Mouse (Mus musculus) MEL-GATA-1-ER (cell line): ENCODE measurements around the gene Ift20.
A peak's percentile ranks its signal among the peaks of the same experiment; 100 is the strongest.
"Not testable (repeated sequence)": the region's sequence is repeated elsewhere in the genome, so short reads cannot be mapped to it uniquely, and the experiment has no call there.

Experiments used
- DNase-seq: peaks from one replicate; pipeline ENCODE4 v3.0.0-alpha.2; 2012; ENCODE audit warnings: low read depth; ENCODE audit errors: extremely low read depth

The Ift20 gene

GRCm38 (mm10) chr11:78560447-78560846 lies 24.3 kb downstream of the Ift20 start:
- DNase-seq: peak; percentile 54

- peak; percentile 59 for DNase-seq
Observed at GRCm38 (mm10) chr11:78566775-78567174, 30.6 kb downstream of the Ift20 start.

DNA sequence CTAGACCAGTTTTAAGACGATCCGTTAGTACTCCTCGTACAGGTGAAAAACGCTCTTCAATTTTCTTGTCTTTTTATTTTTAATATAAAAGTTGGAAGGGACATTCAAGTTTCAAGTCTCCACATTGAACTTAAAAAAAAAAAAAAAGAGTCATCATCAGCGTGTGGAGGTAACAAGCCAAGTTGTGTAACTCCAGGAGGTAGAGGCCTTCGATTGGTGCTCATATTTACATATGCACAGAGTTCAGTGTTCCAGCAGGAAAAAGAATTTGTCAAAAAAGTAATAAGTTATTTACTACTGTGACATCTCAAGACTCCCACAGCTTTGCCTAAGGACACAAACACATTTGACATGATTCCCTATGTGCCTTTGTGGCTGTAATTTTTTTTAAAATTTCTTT lies 31.5 kb downstream of the Ift20 start:
- DNase-seq: no peak

DNA sequence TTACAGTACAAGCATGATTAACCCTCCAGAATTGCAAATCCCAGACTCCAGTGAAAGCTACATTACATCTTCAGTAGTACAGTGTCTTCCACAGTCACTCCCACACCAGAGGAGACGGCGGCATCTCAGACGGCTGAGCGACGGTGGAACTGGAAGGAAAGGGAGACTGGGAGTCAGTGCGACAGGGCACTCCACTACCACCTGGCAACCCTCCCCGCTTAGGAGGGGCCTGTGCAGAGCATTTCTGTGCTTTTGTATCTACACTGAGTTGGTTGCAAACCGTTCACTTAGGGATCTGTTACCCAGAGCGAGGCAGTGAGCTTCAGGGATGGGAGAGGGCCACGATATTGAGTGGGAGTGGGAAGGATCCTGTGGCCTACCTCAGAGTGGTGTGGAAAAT lies 32.7 kb downstream of the Ift20 start:
- no peak for DNase-seq

DNA sequence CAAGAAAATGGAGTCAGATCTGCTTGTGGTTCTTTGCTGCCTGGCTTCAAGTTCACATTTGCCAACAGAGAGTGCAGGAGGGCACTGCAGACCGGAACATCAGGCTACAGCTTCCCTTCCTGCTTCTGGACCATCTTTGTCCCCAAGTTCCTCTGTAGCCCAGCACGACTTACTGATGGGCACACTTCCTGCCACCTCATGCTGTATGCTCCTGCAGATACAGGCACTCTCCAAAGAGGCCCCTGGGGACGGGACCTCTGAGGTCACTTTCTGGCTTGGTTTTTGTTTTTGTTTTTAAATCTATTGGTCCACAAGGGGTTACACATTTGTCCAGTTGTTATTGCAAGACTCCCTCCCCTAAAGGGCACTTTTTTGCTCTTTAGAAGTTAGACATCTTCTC lies 33.6 kb downstream of the Ift20 start:
- DNase-seq: no peak

DNA sequence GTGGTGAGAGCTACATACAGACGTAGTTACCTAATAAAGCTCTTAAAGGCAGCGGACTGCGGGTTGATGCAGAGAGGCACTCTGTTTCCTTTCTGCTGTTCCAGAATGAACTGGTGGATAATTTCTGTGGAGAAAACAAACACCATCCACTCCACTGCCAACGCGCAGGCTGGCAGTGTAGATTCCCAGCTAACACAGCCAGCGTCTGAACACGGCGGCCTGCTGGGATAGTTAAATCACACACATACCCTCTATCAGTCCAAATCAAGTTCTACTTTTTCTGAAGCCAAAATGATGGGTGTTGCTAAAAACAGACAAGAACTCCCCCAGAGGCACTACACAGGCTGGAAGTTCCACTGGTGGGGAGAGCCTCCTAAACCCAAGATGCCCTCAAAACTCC lies 35.3 kb downstream of the Ift20 start:
- no peak for DNase-seq

DNA sequence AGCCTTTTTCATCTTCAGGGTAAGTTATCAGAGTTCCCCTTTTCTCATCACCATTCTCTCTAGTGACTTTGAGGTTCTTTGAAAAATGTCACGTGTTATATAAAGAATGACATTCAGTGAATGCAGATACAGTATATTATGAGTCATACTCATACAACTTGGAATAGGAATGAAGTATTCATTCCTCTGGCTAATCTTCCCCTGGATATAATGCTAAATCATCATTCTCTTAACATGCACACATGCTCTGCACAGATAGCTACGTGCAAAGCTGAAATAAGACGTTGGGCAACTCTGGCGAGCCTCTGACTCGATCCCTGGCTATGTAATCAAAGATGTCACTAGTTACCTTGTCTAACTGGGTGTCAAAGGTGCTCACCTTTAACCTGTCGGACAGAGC lies 35.7 kb downstream of the Ift20 start:
- DNase-seq: peak; percentile 68

GRCm38 (mm10) chr11:78574031-78574430 lies 37.9 kb downstream of the Ift20 start:
- not testable (repeated sequence) for DNase-seq

GRCm38 (mm10) chr11:78574536-78574935 lies 38.4 kb downstream of the Ift20 start:
- no peak for DNase-seq

- DNase-seq: no peak
Observed at GRCm38 (mm10) chr11:78574975-78575374, 38.8 kb downstream of the Ift20 start.

GRCm38 (mm10) chr11:78582848-78583247 lies 46.7 kb downstream of the Ift20 start:
- DNase-seq: no peak

DNA sequence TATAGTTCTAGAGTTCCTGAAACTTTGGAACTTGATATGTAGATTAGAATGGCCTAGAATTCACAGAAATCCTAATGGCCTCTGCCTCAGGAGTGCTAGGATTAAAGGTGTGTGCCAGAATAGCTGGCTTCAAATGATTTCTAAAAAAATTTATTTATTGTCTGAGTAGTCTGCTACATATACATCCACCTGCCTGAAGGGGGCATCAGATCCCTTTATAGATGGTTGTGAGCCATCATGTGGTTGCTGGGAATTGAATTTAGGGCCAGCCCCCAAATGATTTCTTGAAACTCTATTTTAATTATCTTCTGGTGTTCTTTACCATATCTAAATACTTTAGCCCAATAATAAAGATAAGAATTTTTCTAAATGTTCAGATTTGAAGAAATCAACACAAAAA lies 49.9 kb downstream of the Ift20 start:
- DNase-seq: no peak

DNA sequence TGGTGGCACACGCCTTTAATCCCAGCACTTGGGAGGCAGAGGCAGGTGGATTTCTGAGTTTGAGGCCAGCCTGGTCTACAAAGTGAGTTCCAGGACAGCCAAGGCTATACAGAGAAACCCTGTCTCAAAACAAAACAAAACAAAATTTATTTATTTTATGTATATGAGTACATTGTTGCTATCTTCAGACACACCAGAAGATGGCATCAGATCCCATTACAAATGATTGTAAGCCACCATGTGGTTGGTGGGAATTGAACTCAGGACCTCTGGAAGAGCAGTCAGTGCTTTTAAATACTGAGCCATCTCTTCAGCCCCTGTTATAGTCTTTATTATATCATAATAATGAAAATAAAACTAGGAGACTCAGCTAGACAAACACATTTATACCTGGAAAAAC lies 51.5 kb downstream of the Ift20 start:
- not testable (repeated sequence) for DNase-seq
